Mouse (Mus musculus) gastrocnemius, adult 8-10 months (tissue): ENCODE results near the gene Lypd8. TPM values are rescaled to one million over a fixed set of nuclear protein-coding genes. Genes with fewer than 3 reads are reported as not detected.

Experiments used
- DNase-seq, 2 experiments: peaks; one replicate each; pipeline ENCODE4 v3.0.0; 2022; ENCODE audit warnings: low spot score in 2 of 2
- total RNA-seq, 4 experiments: library from RNA; stranded (reverse); gene quantifications; 2 replicates each; pipeline ENCODE4 v1.2.4; 2022

The Lypd8 gene
- total RNA-seq, 4 experiments from 2014 or later = not detected

- DNase-seq = no peak
Measured at GRCm38 (mm10) chr11:58399985-58400645, 21.3 kb downstream of the Lypd8 start.

GRCm38 (mm10) chr11:58400655-58401054, 21.8 kb downstream of the Lypd8 start:
- no peak for DNase-seq

- DNase-seq = no peak
Measured at GRCm38 (mm10) chr11:58408066-58408465, 29.2 kb downstream of the Lypd8 start.

GRCm38 (mm10) chr11:58418336-58418735, 39.5 kb downstream of the Lypd8 start:
- no peak for DNase-seq

GRCm38 (mm10) chr11:58420815-58421214, 42.0 kb downstream of the Lypd8 start, which contains the start of gene 1810065E05Rik:
TSS of gene 1810065E05Rik (plus strand) at chr11:58421111.
- DNase-seq = no peak

GRCm38 (mm10) chr11:58432259-58432658, 53.4 kb downstream of the Lypd8 start, which contains the start of gene Gm12253:
TSS of gene Gm12253 (plus strand) at chr11:58432559.
- no peak for DNase-seq

GRCm38 (mm10) chr11:58437866-58438265, 59.0 kb downstream of the Lypd8 start:
- no peak for DNase-seq

Other genes starting within 250 kb of the Lypd8 start
- gene Gemin5, start 210.5 kb upstream of the Lypd8 start, total RNA-seq = 10 to 100 TPM in 2 of 4 experiments, 1 to 10 TPM in 2; 9.0 to 11.3 (median 10.1) TPM
- gene Mrpl22, start 207.4 kb upstream of the Lypd8 start, total RNA-seq = 10 to 100 TPM; 33.9 to 39.7 (median 37.6) TPM
- gene Igtp, start 179.5 kb upstream of the Lypd8 start, total RNA-seq = 1 to 10 TPM; 7.9 to 9.9 (median 8.3) TPM
- gene Irgm2, start 179.4 kb upstream of the Lypd8 start, total RNA-seq = 10 to 100 TPM in 2 of 4 experiments, 1 to 10 TPM in 2; 8.3 to 11.3 (median 9.9) TPM
- gene 4930438A08Rik, start 104.2 kb upstream of the Lypd8 start, total RNA-seq = not detected
- 1 to 10 TPM; 2.5 to 5.3 (median 3.1) TPM for gene Zfp692, start 72.0 kb upstream of the Lypd8 start, total RNA-seq
- 10 to 100 TPM; 39.8 to 49.3 (median 40.6) TPM for gene Zfp672, start 48.7 kb upstream of the Lypd8 start, total RNA-seq
- 10 to 100 TPM; 22.1 to 27.2 (median 24.4) TPM for gene Sh3bp5l, start 48.3 kb upstream of the Lypd8 start, total RNA-seq
- not detected for gene 1810065E05Rik, start 42.1 kb downstream of the Lypd8 start, total RNA-seq
- gene Gm12253, start 53.5 kb downstream of the Lypd8 start, total RNA-seq = not detected
- gene Lypd9, start 73.9 kb downstream of the Lypd8 start, total RNA-seq = not detected
- gene Olfr30, start 83.2 kb downstream of the Lypd8 start, total RNA-seq = not detected
- not detected for gene Olfr332, start 113.5 kb downstream of the Lypd8 start, total RNA-seq
- gene Olfr331, start 123.5 kb downstream of the Lypd8 start, total RNA-seq = not detected
- not detected for gene Olfr330, start 155.8 kb downstream of the Lypd8 start, total RNA-seq
- not detected for gene Olfr329-ps, start 167.4 kb downstream of the Lypd8 start, total RNA-seq
- gene Olfr328, start 176.6 kb downstream of the Lypd8 start, total RNA-seq = not detected
- not detected for gene Olfr224, start 191.5 kb downstream of the Lypd8 start, total RNA-seq
- gene Olfr325, start 198.7 kb downstream of the Lypd8 start, total RNA-seq = not detected
- gene Olfr324, start 216.1 kb downstream of the Lypd8 start, total RNA-seq = not detected
- gene 2210407C18Rik, start 237.0 kb downstream of the Lypd8 start, total RNA-seq = not detected